Mouse (Mus musculus) ES-Bruce4 (cell line): ENCODE data around the gene Lrrc38. TPM values are rescaled to one million over a fixed set of nuclear protein-coding genes. Genes with fewer than 3 reads are reported as not detected.

Experiments used
- H3K27ac ChIP-seq: 2 replicates; pipeline ENCODE4 v1.5.1; 2012; ENCODE audit warnings: low read length, inconsistent platforms; ENCODE audit not compliant: insufficient read depth
- H3K27me3 ChIP-seq: 2 replicates; pipeline ENCODE4 v1.6.1; 2012; ENCODE audit warnings: mild to moderate bottlenecking, low read length, inconsistent platforms; ENCODE audit not compliant: control insufficient read depth, poor library complexity, insufficient read depth, severe bottlenecking
- H3K36me3 ChIP-seq: 2 replicates; pipeline ENCODE4 v1.6.1; 2012; ENCODE audit warnings: inconsistent platforms, mild to moderate bottlenecking, low read length, moderate library complexity; ENCODE audit not compliant: control insufficient read depth, poor library complexity, insufficient read depth, severe bottlenecking
- H3K4me1 ChIP-seq: one replicate; pipeline ENCODE4 v1.8.1; 2011; ENCODE audit warnings: low read length; ENCODE audit not compliant: control insufficient read depth, insufficient read depth
- H3K4me3 ChIP-seq: 2 replicates; pipeline ENCODE4 v1.5.1; 2011; ENCODE audit warnings: low read depth, mild to moderate bottlenecking, low read length
- H3K9ac ChIP-seq: 2 replicates; pipeline ENCODE4 v1.6.1; 2012; ENCODE audit warnings: low read depth, mild to moderate bottlenecking, inconsistent platforms; ENCODE audit not compliant: poor library complexity, severe bottlenecking
- H3K9me3 ChIP-seq: replicated peaks from 2 replicates; pipeline ENCODE4 v1.6.1; 2012; ENCODE audit warnings: mild to moderate bottlenecking, low read length, inconsistent platforms; ENCODE audit not compliant: control insufficient read depth, poor library complexity, insufficient read depth, severe bottlenecking
- CTCF ChIP-seq: IDR thresholded peaks from one replicate; pipeline ENCODE4 v1.8.1; 2011; ENCODE audit warnings: low read depth, low read length
- EP300 ChIP-seq: IDR thresholded peaks from 2 replicates; pipeline ENCODE4 v1.6.1; 2011; ENCODE audit warnings: low read depth, low read length; ENCODE audit not compliant: insufficient read depth
- POLR2A ChIP-seq: IDR thresholded peaks from one replicate; pipeline ENCODE4 v1.8.1; 2011; ENCODE audit warnings: low read length; ENCODE audit not compliant: insufficient read depth
- polyA plus RNA-seq: library from polyadenylated mRNA; stranded (reverse); fragments of >200 nt; gene quantifications from 2 replicates; pipeline ENCODE4 v1.2.4, GENCODE M21; 2011; ENCODE audit warnings: low read depth; ENCODE audit not compliant: missing spikeins, insufficient read depth, insufficient read length

Lrrc38 gene
- polyA plus RNA-seq, 1 experiment, result not detected

- Histone ChIP-seq H3K27me3 (no peaks in the 10 kb centered on the region), H3K9me3 (no peaks in the 10 kb centered on the region), H3K36me3 (no peaks in the 10 kb centered on the region), H3K4me3 (no peak overlapping the region), H3K9ac (no peak overlapping the region), H3K4me1 (peaks cover 9% of the 10 kb centered on the region), H3K27ac (peak overlapping the region; percentile 83)
- TF ChIP-seq EP300 (peak; percentile 80), POLR2A (no peak)
Measured at GRCm38 (mm10) chr4:143305987-143306772, 43.4 kb upstream of the Lrrc38 start.

- no peaks in the 10 kb centered on the region for H3K27me3 ChIP-seq
- no peaks in the 10 kb centered on the region for H3K9me3 ChIP-seq
- H3K27ac ChIP-seq, result peak overlapping the region; percentile 57; the same call in 1 of the 2 replicates
- H3K36me3 ChIP-seq, result no peaks in the 10 kb centered on the region
- no peak overlapping the region for H3K4me3 ChIP-seq
- no peak overlapping the region for H3K9ac ChIP-seq
- TF ChIP-seq POLR2A (no peak), CTCF (peak; percentile 87), EP300 (no peak)
- no peaks in the 10 kb centered on the region for H3K4me1 ChIP-seq
Measured at GRCm38 (mm10) chr4:143311341-143311740, 38.2 kb upstream of the Lrrc38 start.

DNA sequence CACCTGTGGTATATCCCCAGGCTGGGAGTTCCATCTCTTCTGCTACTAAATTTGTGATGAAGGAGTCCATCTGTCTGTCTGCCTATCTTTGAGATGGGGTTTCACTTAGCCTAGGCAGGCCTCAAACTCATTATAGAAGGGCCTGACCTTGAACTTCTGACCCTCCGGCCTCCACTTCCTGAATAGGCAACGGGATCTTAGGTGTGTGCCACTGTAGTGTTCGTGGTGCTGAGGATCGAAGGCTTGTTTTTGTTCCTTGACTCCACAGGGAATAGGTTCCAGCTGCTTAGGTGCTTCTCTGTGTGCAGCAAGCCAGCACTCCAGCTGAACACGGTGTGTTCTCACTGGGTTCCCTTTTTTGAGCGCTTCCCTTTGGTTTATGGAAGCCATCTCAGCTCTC, 36.3 kb upstream of the Lrrc38 start:
- TF ChIP-seq EP300 (peak; percentile 81), POLR2A (no peak), CTCF (no peak)
- H3K36me3 ChIP-seq, result no peaks in the 10 kb centered on the region
- H3K4me3 ChIP-seq, result no peak overlapping the region
- H3K9ac ChIP-seq, result no peak overlapping the region
- H3K27me3 ChIP-seq, result no peaks in the 10 kb centered on the region
- H3K9me3 ChIP-seq, result no peaks in the 10 kb centered on the region
- H3K4me1 ChIP-seq, result no peaks in the 10 kb centered on the region
- peak overlapping the region; percentile 62 for H3K27ac ChIP-seq

GRCm38 (mm10) chr4:143324176-143324924, 25.2 kb upstream of the Lrrc38 start:
- Histone ChIP-seq H3K27ac (0 out of 2 replicates have a peak overlapping the region, but pooled peaks have one; percentile 13), H3K27me3 (no peaks in the 10 kb centered on the region), H3K4me3 (no peak overlapping the region), H3K9ac (no peak overlapping the region), H3K4me1 (peaks cover 2% of the 10 kb centered on the region), H3K36me3 (no peaks in the 10 kb centered on the region), H3K9me3 (no peaks in the 10 kb centered on the region)
- TF ChIP-seq EP300 (0 out of 2 replicates have a peak, but pooled peaks have one; percentile 32), CTCF (no peak), POLR2A (no peak)

GRCm38 (mm10) chr4:143324925-143325624, 24.5 kb upstream of the Lrrc38 start:
- H3K27ac ChIP-seq, result 0 out of 2 replicates have a peak overlapping the region, but pooled peaks have one; percentile 10
- peaks cover 2% of the 10 kb centered on the region for H3K4me1 ChIP-seq
- H3K27me3 ChIP-seq, result no peaks in the 10 kb centered on the region
- H3K9ac ChIP-seq, result no peak overlapping the region
- no peaks in the 10 kb centered on the region for H3K9me3 ChIP-seq
- no peak overlapping the region for H3K4me3 ChIP-seq
- no peaks in the 10 kb centered on the region for H3K36me3 ChIP-seq
- TF ChIP-seq POLR2A (no peak), CTCF (no peak), EP300 (no peak)
